Mouse (Mus musculus) forebrain, embryonic 15.5 days (tissue): ENCODE data around the gene Slc22a23. TPM values are rescaled to one million over a fixed set of nuclear protein-coding genes. Genes with fewer than 3 reads are reported as not detected.

Experiments used
- ATAC-seq: fragments of 200-750 bp; cut with Nextera tagmentation; replicated peaks from 2 replicates; pipeline ENCODE4 v1.8.0; 2017; ENCODE audit warnings: mild to moderate bottlenecking, moderate TSS enrichment, moderate library complexity
- H3K27ac ChIP-seq: fragments of 300-500 bp; sonication (generic); replicated peaks from 2 replicates; pipeline ENCODE4 v1.5.1; 2015; ENCODE audit warnings: mild to moderate bottlenecking, inconsistent platforms
- H3K27me3 ChIP-seq: fragments of 300-500 bp; sonication (generic); 2 replicates; pipeline ENCODE4 v1.6.1; 2015; ENCODE audit warnings: inconsistent platforms
- H3K36me3 ChIP-seq: fragments of 300-500 bp; sonication (generic); 2 replicates; pipeline ENCODE4 v1.6.1; 2015; ENCODE audit warnings: mild to moderate bottlenecking, inconsistent platforms
- H3K4me1 ChIP-seq: fragments of 300-500 bp; sonication (generic); 2 replicates; pipeline ENCODE4 v1.6.1; 2015; ENCODE audit warnings: inconsistent platforms
- H3K4me2 ChIP-seq: fragments of 300-500 bp; sonication (generic); replicated peaks from 2 replicates; pipeline ENCODE4 v1.6.1; 2015; ENCODE audit warnings: mild to moderate bottlenecking, inconsistent platforms
- H3K4me3 ChIP-seq: fragments of 300-500 bp; sonication (generic); 2 replicates; pipeline ENCODE4 v1.5.1; 2015; ENCODE audit warnings: mild to moderate bottlenecking, inconsistent platforms
- H3K9ac ChIP-seq: fragments of 300-500 bp; sonication (generic); replicated peaks from 2 replicates; pipeline ENCODE4 v1.6.1; 2015; ENCODE audit warnings: mild to moderate bottlenecking, inconsistent platforms
- H3K9me3 ChIP-seq: fragments of 300-500 bp; sonication (generic); 2 replicates; pipeline ENCODE4 v1.6.1; 2016; ENCODE audit warnings: inconsistent platforms
- WGBS: fragments of 180-500 bp; shearing (Covaris S2); methylation state at CpG from one replicate; pipeline ENCODE4 v1.1.7; 2015; ENCODE audit warnings: mixed read lengths; 5-methylcytosine and 5-hydroxymethylcytosine counted together
- polyA plus RNA-seq: library from polyadenylated mRNA; unstranded; fragments of >200 nt; fragmentation: Nextera tagmentation; extraction: Ambion mirVana; gene quantifications from 2 replicates; pipeline ENCODE4 v1.2.1, GENCODE M21; 2015

Gene Slc22a23
- polyA plus RNA-seq, 1 experiment from 2014 or later: 11.3 TPM

- Histone ChIP-seq H3K36me3 (no peaks in the 10 kb centered on the region; the same call in 1 of the 2 replicates), H3K9ac (no peak overlapping the region), H3K27me3 (no peaks in the 10 kb centered on the region), H3K9me3 (no peaks in the 10 kb centered on the region), H3K4me1 (0 out of 2 replicates have a peak, but pooled peaks cover 5% of the 10 kb centered on the region), H3K27ac (no peak overlapping the region), H3K4me2 (no peak overlapping the region), H3K4me3 (no peak overlapping the region)
- no peak for ATAC-seq
- WGBS: 67% methylated on average over 4 of the region's 4 CpGs
These were observed 133.7 kb downstream of the Slc22a23 start for GRCm38 (mm10) chr13:34211261-34211775.

GRCm38 (mm10) chr13:34207714-34208470 is 137.1 kb downstream of the Slc22a23 start:
- Histone ChIP-seq H3K9me3 (no peaks in the 10 kb centered on the region), H3K27ac (no peak overlapping the region), H3K4me2 (no peak overlapping the region), H3K4me1 (0 out of 2 replicates have a peak, but pooled peaks cover 5% of the 10 kb centered on the region), H3K9ac (no peak overlapping the region), H3K27me3 (no peaks in the 10 kb centered on the region), H3K36me3 (no peaks in the 10 kb centered on the region), H3K4me3 (no peak overlapping the region)
- 59% methylated on average over 6 of the region's 6 CpGs for WGBS
- no peak for ATAC-seq

- 92% methylated on average over 3 of the region's 3 CpGs for WGBS
- Histone ChIP-seq H3K9me3 (no peaks in the 10 kb centered on the region), H3K36me3 (no peaks in the 10 kb centered on the region; the same call in 1 of the 2 replicates), H3K4me2 (no peak overlapping the region), H3K9ac (no peak overlapping the region), H3K27ac (no peak overlapping the region), H3K4me3 (no peak overlapping the region), H3K27me3 (no peaks in the 10 kb centered on the region), H3K4me1 (0 out of 2 replicates have a peak, but pooled peaks cover 5% of the 10 kb centered on the region)
- ATAC-seq: no peak
These were observed 139.8 kb downstream of the Slc22a23 start for GRCm38 (mm10) chr13:34205216-34205615.

GRCm38 (mm10) chr13:34195676-34196075 is 149.3 kb downstream of the Slc22a23 start:
- no peak overlapping the region for H3K4me2 ChIP-seq
- H3K9me3 ChIP-seq: no peaks in the 10 kb centered on the region
- no peak for ATAC-seq
- H3K27ac ChIP-seq: no peak overlapping the region
- WGBS: 97% methylated on average over 1 of the region's 1 CpGs
- H3K9ac ChIP-seq: no peak overlapping the region
- no peaks in the 10 kb centered on the region for H3K4me1 ChIP-seq
- no peaks in the 10 kb centered on the region for H3K27me3 ChIP-seq
- peaks cover 36% of the 10 kb centered on the region for H3K36me3 ChIP-seq
- no peak overlapping the region for H3K4me3 ChIP-seq

GRCm38 (mm10) chr13:34193384-34193783 is 151.6 kb downstream of the Slc22a23 start:
- Histone ChIP-seq H3K9ac (no peak overlapping the region), H3K27me3 (no peaks in the 10 kb centered on the region), H3K4me2 (no peak overlapping the region), H3K27ac (peak overlapping the region; percentile 44; the same call in 1 of the 2 replicates), H3K4me1 (no peaks in the 10 kb centered on the region), H3K4me3 (no peak overlapping the region), H3K9me3 (no peaks in the 10 kb centered on the region), H3K36me3 (peaks cover 31% of the 10 kb centered on the region)
- 31% methylated on average over 8 of the region's 8 CpGs for WGBS
- no peak for ATAC-seq

GRCm38 (mm10) chr13:34192414-34193191 is 152.4 kb downstream of the Slc22a23 start:
- no peaks in the 10 kb centered on the region for H3K27me3 ChIP-seq
- peaks cover 34% of the 10 kb centered on the region for H3K36me3 ChIP-seq
- H3K4me1 ChIP-seq: no peaks in the 10 kb centered on the region
- no peak overlapping the region for H3K4me2 ChIP-seq
- no peaks in the 10 kb centered on the region for H3K9me3 ChIP-seq
- WGBS: 58% methylated on average over 8 of the region's 8 CpGs
- H3K9ac ChIP-seq: no peak overlapping the region
- no peak overlapping the region for H3K4me3 ChIP-seq
- H3K27ac ChIP-seq: 0 out of 2 replicates have a peak overlapping the region, but pooled peaks have one; percentile 44
- peak; percentile 76 for ATAC-seq

- Histone ChIP-seq H3K27me3 (no peaks in the 10 kb centered on the region), H3K27ac (no peak overlapping the region), H3K9ac (no peak overlapping the region), H3K4me2 (no peak overlapping the region), H3K4me1 (no peaks in the 10 kb centered on the region), H3K4me3 (no peak overlapping the region), H3K36me3 (peaks cover 24% of the 10 kb centered on the region), H3K9me3 (no peaks in the 10 kb centered on the region)
- WGBS: 9% methylated on average over 5 of the region's 5 CpGs
- peak; percentile 85 for ATAC-seq
These were observed 157.4 kb downstream of the Slc22a23 start for GRCm38 (mm10) chr13:34187571-34187970.

GRCm38 (mm10) chr13:34185371-34185770 is 159.6 kb downstream of the Slc22a23 start:
- 94% methylated on average over 2 of the region's 2 CpGs for WGBS
- Histone ChIP-seq H3K4me3 (no peak overlapping the region), H3K9me3 (no peaks in the 10 kb centered on the region), H3K4me2 (no peak overlapping the region), H3K4me1 (no peaks in the 10 kb centered on the region), H3K9ac (no peak overlapping the region), H3K36me3 (peaks cover 33% of the 10 kb centered on the region), H3K27me3 (no peaks in the 10 kb centered on the region), H3K27ac (no peak overlapping the region)
- no peak for ATAC-seq

- H3K4me1 ChIP-seq: no peaks in the 10 kb centered on the region
- peaks cover 44% of the 10 kb centered on the region for H3K36me3 ChIP-seq
These were observed 163.4 kb downstream of the Slc22a23 start for GRCm38 (mm10) chr13:34181624-34182023.

GRCm38 (mm10) chr13:34174025-34174424 is 171.0 kb downstream of the Slc22a23 start:
- H3K27ac ChIP-seq: no peak overlapping the region
- no peaks in the 10 kb centered on the region for H3K27me3 ChIP-seq
- ATAC-seq: no peak
- 94% methylated on average over 6 of the region's 6 CpGs for WGBS
- no peak overlapping the region for H3K4me2 ChIP-seq
- no peak overlapping the region for H3K9ac ChIP-seq
- peaks cover 2% of the 10 kb centered on the region; the same call in 1 of the 2 replicates for H3K36me3 ChIP-seq
- H3K4me1 ChIP-seq: no peaks in the 10 kb centered on the region
- no peaks in the 10 kb centered on the region for H3K9me3 ChIP-seq
- no peak overlapping the region for H3K4me3 ChIP-seq

More at GRCm38 (mm10) chr13:34181624-34182023, 163.4 kb downstream of the Slc22a23 start:
- H3K27me3 ChIP-seq: no peaks in the 10 kb centered on the region
- no peak overlapping the region for H3K4me3 ChIP-seq
- H3K9me3 ChIP-seq: no peaks in the 10 kb centered on the region
- WGBS: 79% methylated on average over 5 of the region's 5 CpGs
- no peak overlapping the region for H3K9ac ChIP-seq
- no peak for ATAC-seq
- H3K27ac ChIP-seq: no peak overlapping the region
- H3K4me2 ChIP-seq: no peak overlapping the region

- 42% methylated on average over 12 of the region's 12 CpGs for WGBS
- Histone ChIP-seq H3K4me2 (peak overlapping the region; percentile 65), H3K4me3 (peak overlapping the region; percentile 73), H3K4me1 (peaks cover 20% of the 10 kb centered on the region), H3K9me3 (no peaks in the 10 kb centered on the region), H3K27me3 (no peaks in the 10 kb centered on the region), H3K36me3 (peaks cover 7% of the 10 kb centered on the region), H3K9ac (peak overlapping the region; percentile 64), H3K27ac (peak overlapping the region; percentile 93)
- ATAC-seq: peak; percentile 79
These were observed 181.5 kb downstream of the Slc22a23 start for GRCm38 (mm10) chr13:34163304-34163975.
